Mouse (Mus musculus) spleen, adult 2 months (tissue): ENCODE data around the gene Cct8l1.

Experiments
- CTCF ChIP-seq: fragments of 200-500 bp; IDR thresholded peaks from 2 replicates; pipeline ENCODE4 v1.5.1; 2011; ENCODE audit warnings: mild to moderate bottlenecking, inconsistent platforms; ENCODE audit not compliant: insufficient read depth, insufficient read length, insufficient replicate concordance; ENCODE audit errors: extremely low read depth
- POLR2A ChIP-seq: fragments of 200-500 bp; IDR thresholded peaks from 2 replicates; pipeline ENCODE4 v1.6.1; 2011; ENCODE audit warnings: low read depth, low read length, inconsistent platforms

- no peak for TF ChIP-seq POLR2A
- no peak for TF ChIP-seq CTCF
Measured at GRCm38 (mm10) chr5:25498821-25499422, 16.9 kb upstream of the Cct8l1 start.
